Mouse (Mus musculus) limb, embryonic 14.5 days (tissue): ENCODE results near the gene Gm10153. TPM values are rescaled to one million over a fixed set of nuclear protein-coding genes. Genes with fewer than 3 reads are reported as not detected.
A peak's percentile ranks its signal among the peaks of the same experiment; 100 is the strongest.
"Not testable (repeated sequence)": the region's sequence is repeated elsewhere in the genome, so short reads cannot be mapped to it uniquely, and the experiment has no call there.

Experiments
- ATAC-seq: fragments of 200-750 bp; cut with Nextera tagmentation; 2 replicates; pipeline ENCODE4 v1.8.0; 2017; ENCODE audit warnings: low read depth, moderate number of reproducible peaks, moderate TSS enrichment; ENCODE audit not compliant: low FRiP score
- DNase-seq: peaks from one replicate; pipeline ENCODE4 v3.0.0-alpha.2; 2015; ENCODE audit warnings: low spot score
- H3K27ac ChIP-seq: fragments of 300-500 bp; sonication (generic); replicated peaks from 2 replicates; pipeline ENCODE4 v1.5.1; 2014; ENCODE audit warnings: low read depth, mild to moderate bottlenecking, low read length, moderate library complexity, mixed read lengths
- H3K27me3 ChIP-seq: fragments of 300-500 bp; sonication (generic); 2 replicates; pipeline ENCODE4 v1.6.1; 2014; ENCODE audit warnings: low read length, mixed read lengths; ENCODE audit not compliant: control insufficient read depth, insufficient read depth
- H3K36me3 ChIP-seq: fragments of 300-500 bp; sonication (generic); 2 replicates; pipeline ENCODE4 v1.6.1; 2014; ENCODE audit warnings: mild to moderate bottlenecking, low read length, moderate library complexity, mixed read lengths; ENCODE audit not compliant: control insufficient read depth, insufficient read depth
- H3K4me1 ChIP-seq: fragments of 300-500 bp; sonication (generic); 2 replicates; pipeline ENCODE4 v1.6.1; 2014; ENCODE audit warnings: antibody characterized with exemption, low read length, mixed read lengths; ENCODE audit not compliant: control insufficient read depth, insufficient read depth
- H3K4me2 ChIP-seq: fragments of 300-500 bp; sonication (generic); replicated peaks from 2 replicates; pipeline ENCODE4 v1.6.1; 2014; ENCODE audit warnings: low read depth, mild to moderate bottlenecking, low read length, moderate library complexity; ENCODE audit not compliant: severe bottlenecking
- H3K4me3 ChIP-seq: fragments of 300-500 bp; sonication (generic); replicated peaks from 2 replicates; pipeline ENCODE4 v1.5.1; 2014; ENCODE audit warnings: low read length
- H3K9ac ChIP-seq: fragments of 300-500 bp; sonication (generic); 2 replicates; pipeline ENCODE4 v1.6.1; 2014; ENCODE audit warnings: mild to moderate bottlenecking, low read depth, low read length, moderate library complexity; ENCODE audit not compliant: severe bottlenecking
- H3K9me3 ChIP-seq: fragments of 300-500 bp; sonication (generic); 2 replicates; pipeline ENCODE4 v1.6.1; 2016; ENCODE audit warnings: low read length; ENCODE audit not compliant: control insufficient read depth
- POLR2A ChIP-seq: fragments of 200-500 bp; IDR thresholded peaks from 2 replicates; pipeline ENCODE4 v1.8.0; 2012; ENCODE audit warnings: inconsistent platforms, mild to moderate bottlenecking, moderate library complexity, borderline replicate concordance; ENCODE audit not compliant: insufficient read depth, insufficient read length; ENCODE audit errors: extremely low read depth
- WGBS: fragments of 180-500 bp; shearing (Covaris S2); extraction: QIAGEN DNeasy Blood & Tissue Kit; methylation state at CpG from one replicate; pipeline ENCODE4 v1.1.7; 2014; 5-methylcytosine and 5-hydroxymethylcytosine counted together
- polyA plus RNA-seq, 2 experiments: library from polyadenylated mRNA; depleted of rRNA in 1 of 2; stranded (reverse) in 1 of 2; unstranded in 1 of 2; fragments of >200 nt; fragmentation: Nextera tagmentation in 1 of 2; extraction: Ambion mirVana in 1 of 2; gene quantifications; 2 replicates each; pipeline versions ENCODE4 v1.2.1 to v1.2.3; 2012 to 2014

Gene Gm10153
- polyA plus RNA-seq, 2 experiments = not detected

DNA sequence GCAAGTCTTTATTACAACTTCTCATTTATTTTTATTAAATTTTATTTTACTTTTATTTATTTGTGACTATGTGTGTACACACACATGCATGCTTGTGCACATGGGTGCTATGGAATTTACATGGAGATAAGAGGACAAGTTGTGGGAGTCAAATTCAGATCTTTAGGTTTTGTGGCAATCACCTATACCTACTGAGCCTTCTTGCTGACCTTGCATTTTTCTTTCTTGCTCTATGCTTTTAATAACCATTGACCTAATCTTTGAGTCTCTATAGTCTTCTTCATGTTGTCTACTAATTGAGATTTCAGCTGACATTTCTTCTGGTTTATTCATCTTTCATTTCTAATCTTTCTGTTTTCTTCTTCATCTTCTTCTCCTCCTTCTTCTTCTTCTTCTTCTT is 41.6 kb downstream of the Gm10153 start:
- DNase-seq = no peak
- no peak overlapping the region for H3K4me2 ChIP-seq
- no peaks in the 10 kb centered on the region for H3K4me1 ChIP-seq
- no peaks in the 10 kb centered on the region for H3K27me3 ChIP-seq
- H3K4me3 ChIP-seq = no peak overlapping the region
- no peak for ATAC-seq
- H3K36me3 ChIP-seq = no peaks in the 10 kb centered on the region
- no peak overlapping the region for H3K9ac ChIP-seq
- no peak overlapping the region for H3K27ac ChIP-seq
- H3K9me3 ChIP-seq = no peaks in the 10 kb centered on the region
- TF ChIP-seq POLR2A = no peak

DNA sequence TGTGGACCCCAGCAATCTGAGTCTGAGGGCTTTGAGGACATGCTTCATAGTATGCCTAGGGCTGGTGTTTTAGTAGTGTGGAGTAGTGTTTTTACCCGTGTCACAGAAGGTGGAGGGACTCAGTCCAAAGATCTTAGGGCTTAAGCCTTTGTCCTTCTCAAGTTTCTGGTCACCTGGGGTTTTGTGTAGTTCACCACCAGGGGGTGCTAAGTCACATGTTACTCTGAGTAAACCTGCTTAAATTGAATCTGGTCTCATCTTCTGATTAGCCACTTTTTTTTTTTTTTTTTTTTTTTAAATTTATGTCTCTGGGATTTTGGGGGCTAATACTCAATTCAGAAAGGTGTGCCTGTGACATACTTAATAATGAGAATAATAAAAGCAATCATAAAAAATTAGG is 44.2 kb downstream of the Gm10153 start:
- Histone ChIP-seq H3K36me3 (no peaks in the 10 kb centered on the region), H3K9ac (no peak overlapping the region), H3K27ac (no peak overlapping the region), H3K4me2 (no peak overlapping the region), H3K27me3 (no peaks in the 10 kb centered on the region), H3K9me3 (no peaks in the 10 kb centered on the region), H3K4me1 (no peaks in the 10 kb centered on the region), H3K4me3 (no peak overlapping the region)
- peak; percentile 74 for DNase-seq
- 5% methylated on average over 1 of the region's 1 CpGs for WGBS
- no peak for ATAC-seq
- no peak for TF ChIP-seq POLR2A

DNA sequence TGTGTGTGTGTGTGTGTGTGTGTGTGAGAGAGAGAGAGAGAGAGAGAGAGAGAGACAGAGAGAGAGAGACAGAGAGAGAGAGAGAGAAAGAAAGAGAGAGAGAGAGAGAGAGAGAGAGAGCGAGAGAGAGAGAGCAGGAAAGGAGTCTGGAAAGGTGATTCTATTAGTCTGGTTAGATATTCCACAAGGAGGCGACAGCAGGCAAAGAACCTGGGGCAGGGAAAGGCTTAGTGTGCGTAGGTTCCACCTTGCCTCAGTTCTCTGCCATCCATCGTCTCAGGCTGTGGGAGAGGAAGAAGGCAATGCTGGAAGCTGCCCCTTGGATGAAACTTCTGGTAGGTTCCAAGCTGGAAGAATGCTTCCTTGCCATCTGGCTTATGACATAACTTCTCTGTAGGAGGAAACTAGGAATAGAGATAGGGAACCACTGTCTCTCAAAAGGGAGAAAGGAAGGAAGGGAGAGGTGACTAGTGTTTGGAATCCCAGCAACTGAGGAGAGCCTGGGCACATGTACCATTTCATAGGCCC is 44.7 kb downstream of the Gm10153 start:
- Histone ChIP-seq H3K27me3 (no peaks in the 10 kb centered on the region), H3K4me2 (no peak overlapping the region), H3K9me3 (no peaks in the 10 kb centered on the region), H3K36me3 (no peaks in the 10 kb centered on the region), H3K4me3 (no peak overlapping the region), H3K27ac (no peak overlapping the region), H3K9ac (no peak overlapping the region), H3K4me1 (no peaks in the 10 kb centered on the region)
- no peak for DNase-seq
- WGBS = 41% methylated on average over 4 of the region's 4 CpGs
- TF ChIP-seq POLR2A = no peak
- no peak for ATAC-seq

DNA sequence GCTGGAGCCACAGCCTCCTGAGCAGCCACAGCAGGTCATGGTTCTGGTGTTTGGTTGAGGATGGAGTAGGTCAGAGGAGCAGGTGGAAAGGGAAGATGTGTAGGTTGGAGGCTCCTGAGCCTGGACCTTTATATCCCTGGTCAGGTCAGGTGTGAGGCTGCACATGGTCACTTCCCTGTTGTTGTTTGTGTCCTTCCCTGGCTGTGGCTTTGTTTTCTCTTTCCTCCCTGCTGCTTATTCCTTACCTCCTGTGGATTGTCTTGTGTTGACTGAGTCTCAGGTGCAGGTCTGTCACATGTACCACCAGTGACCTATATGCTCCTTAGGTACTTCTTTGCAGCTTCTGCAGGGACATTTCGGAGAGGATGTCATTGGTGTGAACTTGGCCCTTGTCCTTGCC is 45.7 kb downstream of the Gm10153 start, which contains the start of gene Gm45337:
Gm45337 (minus strand) TSS at position 101 of the 400 bp plus-strand sequence.
- 59% methylated on average over 1 of the region's 1 CpGs for WGBS

DNA sequence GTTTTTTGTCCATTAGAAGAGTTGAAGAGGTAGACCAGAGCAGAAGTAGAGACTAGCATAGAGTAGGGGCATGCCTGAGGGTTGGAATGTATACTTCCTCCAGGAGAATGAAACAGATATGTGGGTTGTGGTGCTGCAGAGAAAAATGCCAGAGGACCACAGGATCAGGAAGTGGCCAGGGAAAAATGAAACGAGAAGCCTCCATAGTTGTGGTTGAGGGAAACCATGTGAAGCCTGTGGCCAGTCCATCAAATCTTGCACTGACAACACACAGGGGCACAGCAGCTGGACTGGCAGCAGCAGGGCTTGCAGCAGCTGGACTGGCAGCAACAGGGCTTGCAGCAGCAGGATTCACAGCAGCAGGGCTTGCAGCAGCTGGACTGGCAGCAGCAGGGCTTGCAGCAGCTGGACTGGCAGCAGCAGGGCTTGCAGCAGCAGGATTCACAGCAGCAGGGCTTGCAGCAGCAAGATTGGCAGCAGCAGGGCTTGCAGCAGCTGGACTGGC is 46.6 kb downstream of the Gm10153 start:
- not testable (repeated sequence) for H3K27ac ChIP-seq, H3K9me3 ChIP-seq, DNase-seq, H3K4me3 ChIP-seq, H3K27me3 ChIP-seq, ATAC-seq, H3K4me1 ChIP-seq, H3K4me2 ChIP-seq, H3K36me3 ChIP-seq, H3K9ac ChIP-seq
- 36% methylated on average over 1 of the region's 1 CpGs for WGBS

More for the DNA sequence above, 45.7 kb downstream of the Gm10153 start, which contains the start of gene Gm45337:
- Histone ChIP-seq H3K9ac (no peak within 1 kb of the TSS), H3K27me3 (no peaks in the 10 kb centered on the region), H3K9me3 (no peaks in the 10 kb centered on the region), H3K4me1 (no peaks in the 10 kb centered on the region), H3K4me3 (no peak within 1 kb of the TSS), H3K36me3 (no peaks in the 10 kb centered on the region), H3K4me2 (no peak within 1 kb of the TSS), H3K27ac (no peak within 1 kb of the TSS)
- TF ChIP-seq POLR2A = no peak
- DNase-seq = no peak
- ATAC-seq = no peak

DNA sequence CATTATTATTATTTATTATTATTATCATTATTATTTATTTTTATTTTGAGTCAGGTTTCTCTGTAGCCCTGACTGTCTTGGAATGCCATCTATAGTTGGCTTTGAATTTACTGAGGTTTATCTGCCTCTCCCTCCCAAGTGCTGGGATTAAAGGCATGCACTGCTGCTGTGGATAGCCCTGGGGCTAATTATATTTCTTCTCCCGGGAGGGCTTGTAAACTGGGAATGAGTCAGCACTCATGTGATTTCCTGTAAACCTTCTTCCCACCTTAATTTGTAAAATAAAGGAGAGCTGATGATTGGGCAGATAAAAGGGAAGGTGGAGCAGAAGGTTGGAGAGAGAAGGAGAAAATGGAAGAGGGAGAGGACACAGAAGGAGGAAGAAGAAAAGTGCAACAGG is 49.5 kb downstream of the Gm10153 start:
- ATAC-seq (no peak), DNase-seq (no peak)
- no peaks in the 10 kb centered on the region for H3K9me3 ChIP-seq
- H3K9ac ChIP-seq = no peak overlapping the region
- H3K4me2 ChIP-seq = no peak overlapping the region
- no peaks in the 10 kb centered on the region for H3K27me3 ChIP-seq
- 2% methylated on average over 1 of the region's 1 CpGs for WGBS
- no peak overlapping the region for H3K4me3 ChIP-seq
- no peak overlapping the region for H3K27ac ChIP-seq
- no peaks in the 10 kb centered on the region for H3K4me1 ChIP-seq
- no peak for TF ChIP-seq POLR2A
- H3K36me3 ChIP-seq = no peaks in the 10 kb centered on the region

Other genes with a start within 250 kb of the Gm10153 start
- 0.47 and 0.78 TPM in 2 replicates for gene Brsk2, start 240.6 kb downstream of the Gm10153 start, polyA plus RNA-seq (2012; rRNA removed)
- 0.66 and 0.68 TPM in 2 replicates for gene Brsk2, start 240.6 kb downstream of the Gm10153 start, polyA plus RNA-seq (2014; fragmentation: Nextera tagmentation; extraction: Ambion mirVana)
- 55.2 and 56.2 TPM in 2 replicates for gene Mob2, start 129.3 kb downstream of the Gm10153 start, polyA plus RNA-seq (2012; rRNA removed)
- 73.6 and 76.9 TPM in 2 replicates for gene Mob2, start 129.3 kb downstream of the Gm10153 start, polyA plus RNA-seq (2014; fragmentation: Nextera tagmentation; extraction: Ambion mirVana)
- 4.1 and 5.4 TPM in 2 replicates for gene Dusp8, start 94.5 kb downstream of the Gm10153 start, polyA plus RNA-seq (2012; rRNA removed)
- gene Dusp8, start 94.5 kb downstream of the Gm10153 start, polyA plus RNA-seq (2014; fragmentation: Nextera tagmentation; extraction: Ambion mirVana) = 3.5 TPM in 2 replicates
- not detected in 2 replicates for gene Gm45618, start 69.7 kb downstream of the Gm10153 start, polyA plus RNA-seq (2012; rRNA removed)
- gene Gm45618, start 69.7 kb downstream of the Gm10153 start, polyA plus RNA-seq (2014; fragmentation: Nextera tagmentation; extraction: Ambion mirVana) = not detected in 2 replicates
- not detected in 2 replicates for gene Gm39115, start 54.4 kb downstream of the Gm10153 start, polyA plus RNA-seq (2012; rRNA removed)
- gene Gm39115, start 54.4 kb downstream of the Gm10153 start, polyA plus RNA-seq (2014; fragmentation: Nextera tagmentation; extraction: Ambion mirVana) = not detected in 2 replicates
- not detected in 2 replicates for gene Gm45337, start 45.8 kb downstream of the Gm10153 start, polyA plus RNA-seq (2012; rRNA removed)
- not detected in 2 replicates for gene Gm45337, start 45.8 kb downstream of the Gm10153 start, polyA plus RNA-seq (2014; fragmentation: Nextera tagmentation; extraction: Ambion mirVana)
- not detected in 2 replicates for gene Gm29735, start 33.3 kb downstream of the Gm10153 start, polyA plus RNA-seq (2012; rRNA removed)
- not detected in 2 replicates for gene Gm29735, start 33.3 kb downstream of the Gm10153 start, polyA plus RNA-seq (2014; fragmentation: Nextera tagmentation; extraction: Ambion mirVana)
- not detected in 2 replicates for gene Gm4553, start 24.6 kb downstream of the Gm10153 start, polyA plus RNA-seq (2012; rRNA removed)
- not detected in 2 replicates for gene Gm4553, start 24.6 kb downstream of the Gm10153 start, polyA plus RNA-seq (2014; fragmentation: Nextera tagmentation; extraction: Ambion mirVana)
- gene Krtap5-2, start 14.4 kb downstream of the Gm10153 start, polyA plus RNA-seq (2012; rRNA removed) = not detected in 2 replicates
- not detected in 2 replicates for gene Krtap5-2, start 14.4 kb downstream of the Gm10153 start, polyA plus RNA-seq (2014; fragmentation: Nextera tagmentation; extraction: Ambion mirVana)
- gene Krtap5-3, start 11.0 kb upstream of the Gm10153 start, polyA plus RNA-seq (2012; rRNA removed) = not detected in 2 replicates
- gene Krtap5-3, start 11.0 kb upstream of the Gm10153 start, polyA plus RNA-seq (2014; fragmentation: Nextera tagmentation; extraction: Ambion mirVana) = not detected in 2 replicates
- gene Gm7579, start 21.5 kb upstream of the Gm10153 start, polyA plus RNA-seq (2012; rRNA removed) = not detected in 2 replicates
- gene Gm7579, start 21.5 kb upstream of the Gm10153 start, polyA plus RNA-seq (2014; fragmentation: Nextera tagmentation; extraction: Ambion mirVana) = not detected in 2 replicates
- gene Krtap5-5, start 39.6 kb upstream of the Gm10153 start, polyA plus RNA-seq (2012; rRNA removed) = not detected in 2 replicates
- gene Krtap5-5, start 39.6 kb upstream of the Gm10153 start, polyA plus RNA-seq (2014; fragmentation: Nextera tagmentation; extraction: Ambion mirVana) = not detected in 2 replicates
- not detected in 2 replicates for gene Gm40460, start 50.7 kb upstream of the Gm10153 start, polyA plus RNA-seq (2012; rRNA removed)
- not detected in 2 replicates for gene Gm40460, start 50.7 kb upstream of the Gm10153 start, polyA plus RNA-seq (2014; fragmentation: Nextera tagmentation; extraction: Ambion mirVana)
- not detected in 2 replicates for gene Gm2431, start 68.0 kb upstream of the Gm10153 start, polyA plus RNA-seq (2012; rRNA removed)
- gene Gm2431, start 68.0 kb upstream of the Gm10153 start, polyA plus RNA-seq (2014; fragmentation: Nextera tagmentation; extraction: Ambion mirVana) = not detected in 2 replicates
- 0.28 TPM in 1 of 2 replicates, not detected in the other for gene Gm4559, start 84.0 kb upstream of the Gm10153 start, polyA plus RNA-seq (2012; rRNA removed)
- not detected in 2 replicates for gene Gm4559, start 84.0 kb upstream of the Gm10153 start, polyA plus RNA-seq (2014; fragmentation: Nextera tagmentation; extraction: Ambion mirVana)
- gene Krtap5-1, start 106.7 kb upstream of the Gm10153 start, polyA plus RNA-seq (2012; rRNA removed) = not detected in 2 replicates
- gene Krtap5-1, start 106.7 kb upstream of the Gm10153 start, polyA plus RNA-seq (2014; fragmentation: Nextera tagmentation; extraction: Ambion mirVana) = not detected in 2 replicates
- not detected in 2 replicates for gene Krtap5-4, start 113.2 kb upstream of the Gm10153 start, polyA plus RNA-seq (2012; rRNA removed)
- not detected in 2 replicates for gene Krtap5-4, start 113.2 kb upstream of the Gm10153 start, polyA plus RNA-seq (2014; fragmentation: Nextera tagmentation; extraction: Ambion mirVana)
- 2.1 and 2.4 TPM in 2 replicates for gene Ifitm10, start 183.4 kb upstream of the Gm10153 start, polyA plus RNA-seq (2012; rRNA removed)
- 2.0 and 2.5 TPM in 2 replicates for gene Ifitm10, start 183.4 kb upstream of the Gm10153 start, polyA plus RNA-seq (2014; fragmentation: Nextera tagmentation; extraction: Ambion mirVana)
- 0.09 TPM in 1 of 2 replicates, not detected in the other for gene Gm49369, start 192.3 kb upstream of the Gm10153 start, polyA plus RNA-seq (2012; rRNA removed)
- not detected in 2 replicates for gene Gm49369, start 192.3 kb upstream of the Gm10153 start, polyA plus RNA-seq (2014; fragmentation: Nextera tagmentation; extraction: Ambion mirVana)
- 237 and 274 TPM in 2 replicates for gene Ctsd, start 197.6 kb upstream of the Gm10153 start, polyA plus RNA-seq (2012; rRNA removed)
- 334 and 354 TPM in 2 replicates for gene Ctsd, start 197.6 kb upstream of the Gm10153 start, polyA plus RNA-seq (2014; fragmentation: Nextera tagmentation; extraction: Ambion mirVana)
- 4.9 and 7.3 TPM in 2 replicates for gene Syt8, start 244.5 kb upstream of the Gm10153 start, polyA plus RNA-seq (2012; rRNA removed)
- gene Syt8, start 244.5 kb upstream of the Gm10153 start, polyA plus RNA-seq (2014; fragmentation: Nextera tagmentation; extraction: Ambion mirVana) = 1.5 and 2.0 TPM in 2 replicates